Mouse (Mus musculus) ES-CJ7 (cell line): ENCODE results near the gene Tfdp2.

Experiments
- DNase-seq: peaks from one replicate; pipeline ENCODE4 v3.0.0; 2011; ENCODE audit warnings: low read depth, low spot score

Gene Tfdp2

GRCm38 (mm10) chr9:96369654-96370384, 173.7 kb downstream of the Tfdp2 start:
- DNase-seq, result no peak

- no peak for DNase-seq
Observed at GRCm38 (mm10) chr9:96371075-96371474, 175.0 kb downstream of the Tfdp2 start.
